Mouse (Mus musculus) adrenal gland, postnatal 25 days (tissue): ENCODE measurements at regions not wholly inside any gene's neighbourhood (a gene's known extent, or its start where the extent isn't known, plus 50 kb on each side); places are given as distances from the start of the nearest gene placed in this dataset.
A peak's percentile ranks its signal among the peaks of the same experiment; 100 is the strongest.

Source experiments
- DNase-seq: peaks from one replicate; pipeline ENCODE4 v3.0.0; 2021; ENCODE audit warnings: mixed read lengths

DNA sequence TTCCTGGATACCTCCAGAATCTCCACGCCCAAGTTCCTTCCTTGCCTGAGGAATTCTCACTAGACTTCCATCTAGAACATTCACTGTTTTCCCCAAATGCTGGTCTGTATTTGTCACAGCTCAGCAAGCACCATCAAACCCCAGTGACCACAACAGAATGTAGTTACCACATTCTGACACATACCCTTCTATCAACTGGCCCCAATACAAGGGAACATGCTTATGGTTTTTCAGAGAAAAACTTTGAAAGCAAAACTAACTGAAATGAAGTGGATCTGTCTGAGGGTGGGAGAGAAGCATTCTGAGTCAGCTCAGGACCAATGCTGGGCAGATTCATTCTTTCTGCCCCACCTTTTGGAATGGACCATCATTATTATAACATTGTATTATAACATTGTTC, 110.9 kb upstream of the Tbl1xr1 start:
- no peak for DNase-seq

GRCm38 (mm10) chr3:21971731-21972130, 104.7 kb upstream of the Tbl1xr1 start:
- DNase-seq: no peak

DNA sequence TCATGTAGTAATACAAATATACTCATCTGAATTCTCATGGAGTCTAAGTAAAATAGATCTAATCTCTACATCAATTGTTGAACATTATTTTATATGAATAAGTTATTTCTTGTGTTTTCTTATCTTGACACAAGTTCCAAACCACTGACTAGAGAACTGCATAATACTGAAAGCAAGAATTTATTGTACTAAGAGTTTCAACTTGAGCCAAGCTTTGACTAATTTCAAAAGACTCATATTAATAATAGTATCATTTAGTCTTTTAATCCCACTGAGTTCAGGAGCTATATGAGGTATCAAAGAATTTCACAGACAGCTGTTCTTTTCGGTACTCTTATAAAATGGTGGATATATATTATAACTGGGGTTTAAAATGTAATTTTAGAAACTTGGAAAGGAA, 103.3 kb upstream of the Tbl1xr1 start:
- no peak for DNase-seq

DNA sequence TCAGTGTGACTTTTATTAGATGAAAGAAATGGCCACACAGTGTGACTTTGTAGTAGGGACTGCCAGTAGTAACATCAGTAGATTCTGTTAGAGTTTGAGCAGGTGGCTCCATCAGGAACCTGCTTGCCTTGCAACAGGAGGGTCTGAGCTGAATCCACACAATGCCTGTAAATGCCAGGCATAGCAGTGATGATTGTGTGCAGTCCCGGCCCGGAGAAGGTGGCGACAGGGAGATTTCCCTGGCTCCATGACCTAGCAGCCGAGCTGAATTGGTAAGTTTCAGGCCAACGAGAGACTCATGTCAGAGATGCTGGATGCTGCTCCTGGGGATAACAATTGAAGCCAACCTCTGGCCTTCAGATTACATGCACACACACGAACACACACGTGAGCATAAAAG, 102.8 kb upstream of the Tbl1xr1 start:
- no peak for DNase-seq

- no peak for DNase-seq
Measured at GRCm38 (mm10) chr3:21974766-21975165, 101.7 kb upstream of the Tbl1xr1 start.

- no peak for DNase-seq
Measured at GRCm38 (mm10) chr3:21977775-21978174, 98.7 kb upstream of the Tbl1xr1 start.

DNA sequence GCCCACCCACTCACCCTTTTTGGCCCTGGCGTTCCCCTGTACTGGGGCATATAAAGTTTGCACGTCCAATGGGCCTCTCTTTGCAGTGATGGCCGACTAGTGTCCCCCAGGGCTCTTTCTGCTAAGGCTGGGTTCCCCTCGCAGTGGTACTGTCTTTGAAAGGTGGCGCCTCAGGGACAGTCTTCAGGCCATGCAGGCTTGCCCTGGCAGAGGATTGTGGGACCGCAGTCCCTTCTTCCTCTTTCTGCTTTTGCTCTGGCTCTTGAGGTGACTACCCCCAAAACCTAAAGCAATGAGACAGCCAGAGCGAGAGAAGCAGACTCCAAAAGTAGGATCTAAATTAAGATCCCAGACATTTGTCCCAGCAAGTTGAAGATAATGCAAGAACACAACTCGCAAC, 93.5 kb upstream of the Tbl1xr1 start:
- DNase-seq: no peak

DNA sequence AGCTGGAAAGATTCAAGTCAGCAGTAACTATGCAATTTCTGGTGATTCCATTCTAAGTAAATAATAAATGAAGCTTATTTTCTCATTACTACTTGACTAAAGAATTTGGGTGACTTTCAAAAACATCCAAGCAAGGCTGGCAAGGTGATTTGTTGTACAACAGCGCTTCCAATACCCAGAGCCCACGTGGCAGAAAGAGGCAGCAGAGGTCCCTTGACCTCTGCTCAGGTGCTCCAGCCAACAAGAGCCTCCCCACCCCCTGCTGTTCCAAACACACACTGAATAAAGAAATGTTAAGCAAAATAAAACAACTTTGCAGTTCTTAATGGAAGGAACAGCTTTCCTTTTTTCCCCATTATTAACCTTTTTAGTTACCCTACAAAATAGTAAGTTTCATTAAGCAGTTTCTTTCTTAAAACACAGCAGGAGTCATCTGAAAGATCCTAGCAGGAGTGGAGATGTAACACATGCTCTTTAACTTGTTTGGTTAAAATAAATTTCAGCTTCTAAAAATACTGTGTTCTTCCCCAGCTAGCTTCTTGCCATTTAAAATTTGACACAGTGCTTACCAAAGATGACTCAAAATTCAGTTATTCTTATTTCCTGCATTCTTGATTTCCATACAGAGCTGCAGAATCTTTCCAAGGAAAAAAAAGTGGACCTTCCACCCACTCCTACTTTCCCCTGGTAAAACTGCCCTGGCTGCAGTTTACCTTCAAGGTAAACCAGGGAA, 92.3 kb upstream of the Tbl1xr1 start:
- DNase-seq: no peak

DNA sequence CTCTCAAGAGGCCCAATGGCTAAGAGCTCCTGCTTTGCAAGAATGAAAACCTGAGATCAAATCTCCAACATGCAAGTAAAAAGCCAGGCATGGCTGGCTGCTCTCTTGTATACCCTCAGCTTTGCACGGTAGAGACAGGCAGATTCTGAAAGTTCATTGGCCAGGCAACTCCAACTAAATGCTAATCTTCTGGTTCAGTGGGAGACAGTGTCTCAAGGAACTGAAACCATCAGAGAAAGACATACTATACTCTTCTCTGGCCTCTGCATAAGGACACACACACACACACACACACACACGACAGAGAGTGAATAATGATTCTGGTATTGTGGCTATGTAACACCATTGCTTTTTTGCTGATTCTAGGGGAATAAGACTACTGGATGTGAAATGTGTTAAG, 91.6 kb upstream of the Tbl1xr1 start:
- DNase-seq: no peak

DNA sequence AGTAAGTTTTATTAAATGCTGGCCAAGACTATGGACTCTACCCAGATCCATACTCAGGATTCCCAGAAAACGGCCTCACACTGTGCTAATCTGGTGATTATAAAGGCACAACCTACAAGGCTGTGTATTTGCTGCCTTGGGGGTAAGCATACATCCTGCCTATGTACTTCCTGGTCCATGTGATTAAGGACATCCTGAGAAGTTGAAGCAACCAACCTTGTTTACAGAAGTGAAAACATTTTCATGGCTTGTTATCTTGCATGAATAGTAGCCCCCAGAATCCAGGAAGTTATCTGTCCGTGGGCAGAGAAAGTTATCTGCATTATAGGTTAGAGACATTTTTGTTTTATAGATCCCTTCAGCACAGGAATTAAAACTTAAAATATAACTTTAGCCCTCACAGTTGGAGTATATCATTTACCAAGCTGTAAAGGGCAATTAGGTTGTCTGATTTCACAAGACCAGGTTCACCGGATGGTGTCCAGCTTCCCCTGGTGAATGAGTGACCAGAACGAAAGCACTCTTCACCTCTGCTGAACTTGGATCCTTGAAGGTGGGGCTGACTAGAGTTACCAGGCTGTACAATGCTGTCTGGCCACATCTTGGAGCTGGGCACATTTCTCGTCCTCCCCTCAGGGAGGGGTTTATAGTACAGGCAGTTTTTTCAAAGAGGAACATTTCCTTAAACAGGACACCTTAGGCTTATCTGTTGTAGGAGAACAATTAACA, 90.1 kb upstream of the Tbl1xr1 start:
- DNase-seq: no peak

DNA sequence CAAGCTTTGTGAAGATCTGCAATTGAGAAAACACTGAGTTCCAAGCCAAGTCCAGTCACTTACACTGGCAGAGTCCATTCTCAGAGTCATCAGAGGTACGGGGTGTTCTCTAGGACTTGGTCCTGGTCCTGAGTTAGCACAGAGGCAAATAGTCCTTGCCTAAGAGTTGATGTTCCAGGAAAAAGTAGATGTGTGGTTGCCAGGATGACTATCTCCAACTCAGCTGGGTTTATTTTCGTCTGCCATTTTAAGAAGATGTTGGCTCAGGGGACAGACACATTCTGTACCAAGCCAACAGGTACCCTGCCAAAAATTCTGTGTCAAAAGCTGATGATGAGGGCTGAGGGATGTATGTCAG, 89.6 kb upstream of the Tbl1xr1 start:
- DNase-seq: no peak

- DNase-seq: no peak
Measured at GRCm38 (mm10) chr3:21987455-21988009, 88.9 kb upstream of the Tbl1xr1 start.

DNA sequence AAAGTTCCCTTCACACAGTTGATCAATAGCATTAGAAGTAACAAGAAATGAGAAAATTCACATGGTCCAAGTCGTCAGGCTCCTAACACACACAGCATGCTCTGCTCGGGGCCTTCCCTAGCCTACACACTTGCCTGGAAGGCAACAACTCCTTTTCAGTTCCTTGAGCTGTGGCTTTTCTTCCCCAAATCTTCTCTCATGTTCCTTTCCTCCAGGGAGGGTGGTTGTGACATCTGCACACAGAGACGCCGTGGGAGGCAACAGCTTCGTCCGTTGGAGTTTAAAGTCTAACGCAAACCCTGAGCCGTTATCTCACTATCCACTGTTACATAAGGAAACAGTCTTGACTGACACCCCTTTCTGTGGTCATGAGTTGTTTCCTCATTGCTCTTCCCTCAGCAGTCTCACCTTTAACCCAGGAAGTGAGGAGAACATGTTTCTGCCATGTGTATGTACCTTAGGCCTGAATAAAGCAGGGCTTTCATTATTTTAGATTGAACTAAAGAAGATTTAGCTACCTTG, 88.4 kb upstream of the Tbl1xr1 start:
- no peak for DNase-seq

GRCm38 (mm10) chr3:21990526-21990925, 85.9 kb upstream of the Tbl1xr1 start:
- DNase-seq: no peak

GRCm38 (mm10) chr3:21991681-21992152, 84.7 kb upstream of the Tbl1xr1 start:
- no peak for DNase-seq

DNA sequence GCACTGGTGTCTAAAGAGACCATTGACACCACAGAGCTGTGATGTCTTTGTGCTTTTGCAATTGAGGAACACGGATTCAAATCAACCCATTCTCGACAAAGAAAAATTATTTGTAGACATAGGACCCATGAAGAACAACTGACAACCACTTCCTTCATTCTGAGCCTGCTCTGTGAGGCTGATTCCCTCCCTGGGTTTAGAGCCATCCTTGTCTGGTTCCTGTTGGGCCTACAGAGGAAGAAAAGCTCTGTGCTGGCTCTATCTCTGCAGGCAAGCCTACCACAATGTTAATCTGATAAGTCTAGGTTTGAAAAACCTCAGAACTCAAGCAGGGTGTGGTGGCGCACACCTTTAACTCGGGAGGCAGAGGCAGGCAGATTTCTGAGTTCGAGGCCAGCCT, 84.2 kb upstream of the Tbl1xr1 start:
- DNase-seq: no peak

- no peak for DNase-seq
Measured at GRCm38 (mm10) chr3:21993961-21994360, 82.5 kb upstream of the Tbl1xr1 start.

DNA sequence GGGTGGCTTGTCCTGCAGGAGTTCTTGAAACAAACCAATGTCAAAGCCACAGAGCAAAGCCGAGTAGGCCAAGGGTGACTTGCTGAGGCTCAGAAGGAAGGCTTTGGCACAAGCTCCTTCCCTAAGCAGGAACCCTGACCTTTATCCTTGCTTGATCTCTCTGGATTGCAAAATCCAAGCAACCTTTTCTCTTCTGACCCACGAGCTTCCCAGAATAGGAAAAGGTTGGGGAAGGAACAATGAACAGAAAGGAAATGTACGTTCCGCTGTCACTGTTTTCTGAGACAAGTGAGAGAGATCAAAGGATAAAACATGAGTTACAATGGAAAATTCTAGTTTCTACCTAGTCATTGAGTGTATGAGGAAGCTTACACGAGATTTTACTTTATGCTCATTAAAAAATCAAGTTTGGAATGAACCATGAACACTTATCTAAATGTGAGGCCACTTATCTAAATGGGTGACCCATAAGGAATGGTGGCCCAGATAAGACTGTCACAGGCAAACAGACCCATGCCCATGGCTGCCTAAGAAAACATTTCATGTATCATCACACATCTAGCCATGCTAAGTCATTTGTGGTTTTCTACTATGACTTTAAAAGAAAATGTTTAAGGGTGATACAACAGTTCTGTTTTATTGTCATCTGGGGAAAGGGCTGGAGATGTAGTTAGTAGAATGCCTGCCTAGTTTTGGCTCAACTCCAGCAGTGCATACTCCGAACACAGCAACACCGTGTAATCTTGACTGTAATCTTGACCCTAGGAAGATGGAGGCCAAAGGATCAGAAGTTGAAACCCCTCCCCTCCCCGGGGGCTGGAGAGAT, 80.7 kb upstream of the Tbl1xr1 start:
- peak; percentile 32 for DNase-seq

DNA sequence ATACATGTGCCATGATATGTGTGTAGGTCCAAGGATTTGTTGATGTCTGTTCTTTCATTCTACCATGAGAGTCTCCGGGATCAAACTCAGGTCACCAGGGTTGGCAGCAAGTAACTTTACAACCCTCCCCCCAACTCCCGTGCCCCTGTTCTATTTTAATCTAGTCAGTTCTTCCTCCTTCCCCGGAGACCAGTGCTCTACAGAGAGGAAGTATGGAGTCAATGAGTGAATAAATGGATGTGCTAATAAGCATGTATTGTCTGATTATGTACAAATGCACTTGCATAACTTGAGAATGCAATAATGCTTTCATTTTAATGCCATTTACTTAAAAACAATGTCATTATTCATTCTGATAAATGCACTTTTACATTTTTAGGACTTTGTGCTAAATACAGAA, 79.1 kb upstream of the Tbl1xr1 start:
- DNase-seq: no peak

DNA sequence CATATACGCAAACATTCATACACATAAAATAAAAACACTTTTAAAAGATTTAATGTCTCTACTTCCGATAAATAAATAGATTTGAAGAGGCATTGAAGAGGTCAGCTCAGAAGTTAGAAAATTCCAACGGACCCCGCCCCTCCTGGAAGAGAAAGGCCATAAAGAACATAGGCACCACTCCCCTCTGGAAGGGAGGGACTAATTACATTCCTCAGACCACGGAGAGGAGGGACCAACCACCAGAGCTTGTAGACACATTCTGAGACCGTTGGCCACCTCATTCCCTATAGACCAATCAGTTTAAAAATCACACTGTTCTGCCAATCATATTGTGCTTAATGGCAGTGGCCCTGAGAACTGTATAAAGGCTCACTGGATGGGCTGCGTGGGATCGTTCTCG, 71.0 kb upstream of the Tbl1xr1 start:
- DNase-seq: no peak

- DNase-seq: no peak
Measured at GRCm38 (mm10) chr3:22006113-22006512, 70.3 kb upstream of the Tbl1xr1 start.

GRCm38 (mm10) chr3:22006651-22007050, 69.8 kb upstream of the Tbl1xr1 start:
- no peak for DNase-seq

GRCm38 (mm10) chr3:22007736-22008135, 68.7 kb upstream of the Tbl1xr1 start:
- no peak for DNase-seq
